Mouse (Mus musculus) ovary, postnatal 14 days (tissue): Measurements from ENCODE around the gene Gpr152.

Experiments
- DNase-seq: peaks from one replicate; pipeline ENCODE4 v3.0.0; 2022; ENCODE audit warnings: low spot score

Gene Gpr152

GRCm38 (mm10) chr19:4171393-4172290 lies 32.1 kb downstream of the Gpr152 start:
- DNase-seq, result no peak

- DNase-seq, result no peak
Observed at GRCm38 (mm10) chr19:4172925-4173324, 33.3 kb downstream of the Gpr152 start.

- no peak for DNase-seq
Observed at GRCm38 (mm10) chr19:4175368-4175947, 35.9 kb downstream of the Gpr152 start, which contains the start of gene Carns1. TSS of gene Carns1 (minus strand) at chr19:4175479.

- DNase-seq, result no peak
Observed at GRCm38 (mm10) chr19:4180411-4180810, 40.8 kb downstream of the Gpr152 start.

GRCm38 (mm10) chr19:4181892-4182291 lies 42.3 kb downstream of the Gpr152 start:
- DNase-seq, result no peak

GRCm38 (mm10) chr19:4183689-4184088 lies 44.1 kb downstream of the Gpr152 start:
- no peak for DNase-seq

- DNase-seq, result no peak
Observed at GRCm38 (mm10) chr19:4184976-4185975, 45.7 kb downstream of the Gpr152 start.

- no peak for DNase-seq
Observed at GRCm38 (mm10) chr19:4187303-4187702, 47.7 kb downstream of the Gpr152 start.

- DNase-seq, result no peak
Observed at GRCm38 (mm10) chr19:4189051-4189620, 49.5 kb downstream of the Gpr152 start.

GRCm38 (mm10) chr19:4190831-4191334 lies 51.3 kb downstream of the Gpr152 start, which contains the start of gene Tbc1d10c:
TSS of gene Tbc1d10c (minus strand) at chr19:4191284.
- DNase-seq, result no peak

- peak; percentile 97 for DNase-seq
Observed at GRCm38 (mm10) chr19:4191528-4192250, 52.1 kb downstream of the Gpr152 start, which contains the start of gene Ppp1ca. TSS of gene Ppp1ca (plus strand) at chr19:4192065.

GRCm38 (mm10) chr19:4192251-4192985 lies 52.8 kb downstream of the Gpr152 start:
- no peak for DNase-seq

- DNase-seq, result no peak
Observed at GRCm38 (mm10) chr19:4193129-4193528, 53.5 kb downstream of the Gpr152 start.

- DNase-seq, result no peak
Observed at GRCm38 (mm10) chr19:4194021-4194724, 54.6 kb downstream of the Gpr152 start.

- no peak for DNase-seq
Observed at GRCm38 (mm10) chr19:4194776-4195650, 55.4 kb downstream of the Gpr152 start.
